Mouse (Mus musculus): ENCODE data around the gene Pmf1. TPM values are rescaled to one million over a fixed set of nuclear protein-coding genes. Genes with fewer than 3 reads are reported as not detected.

Gene Pmf1
- polyA plus RNA-seq, 1 experiment from 2014 or later: 30.6 TPM

DNA sequence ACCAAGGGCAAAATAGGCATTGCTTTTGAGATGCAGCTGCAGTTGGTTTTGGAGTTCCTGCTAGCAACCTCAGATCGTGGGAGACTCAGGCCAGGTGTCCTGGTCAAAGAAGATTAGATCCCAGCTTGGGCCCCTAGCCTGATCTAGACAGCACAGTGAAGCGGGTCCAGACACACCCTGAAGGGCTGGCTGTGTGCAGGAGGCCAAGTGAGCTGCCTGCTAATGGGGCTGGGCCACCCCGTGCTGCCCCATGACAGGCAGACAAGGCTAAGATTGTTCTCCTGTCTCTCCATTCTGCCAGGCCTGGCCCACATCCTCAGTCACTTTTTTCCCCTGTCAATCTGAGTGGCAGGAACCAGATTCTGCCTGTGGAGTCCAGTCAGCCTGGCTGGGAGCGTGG is 46.4 kb downstream of the Pmf1 start:
- 61% methylated on average over 4 of the region's 4 CpGs for WGBS
- peaks cover 29% of the 10 kb centered on the region; the same call in 1 of the 2 replicates for H3K36me3 ChIP-seq (ENCODE audit: insufficient read depth, low read length)
- no peak overlapping the region for H3K9ac ChIP-seq (replicated peaks; ENCODE audit: low read depth)
- peak; percentile 21 for DNase-seq (ENCODE audit: low spot score)
- no peaks in the 10 kb centered on the region for H3K9me3 ChIP-seq (ENCODE audit: low read length)
- H3K4me3 ChIP-seq (ENCODE audit: low read depth, low read length): no peak overlapping the region
- ATAC-seq: peak; percentile 32
- H3K4me2 ChIP-seq (replicated peaks; ENCODE audit: low read depth, low read length): no peak overlapping the region
- H3K4me1 ChIP-seq (ENCODE audit: insufficient read depth, low read depth, low read length): peaks cover 5% of the 10 kb centered on the region; the same call in 1 of the 2 replicates
- 0 out of 2 replicates have a peak, but pooled peaks cover 3% of the 10 kb centered on the region for H3K27me3 ChIP-seq (replicated peaks; ENCODE audit: insufficient read depth, low read length)
- TF ChIP-seq CTCF (IDR thresholded peaks at IDR 0.05) (no peak), EP300 (IDR thresholded peaks at IDR 0.05) (no peak)
- H3K27ac ChIP-seq (ENCODE audit: low read length): no peak overlapping the region

DNA sequence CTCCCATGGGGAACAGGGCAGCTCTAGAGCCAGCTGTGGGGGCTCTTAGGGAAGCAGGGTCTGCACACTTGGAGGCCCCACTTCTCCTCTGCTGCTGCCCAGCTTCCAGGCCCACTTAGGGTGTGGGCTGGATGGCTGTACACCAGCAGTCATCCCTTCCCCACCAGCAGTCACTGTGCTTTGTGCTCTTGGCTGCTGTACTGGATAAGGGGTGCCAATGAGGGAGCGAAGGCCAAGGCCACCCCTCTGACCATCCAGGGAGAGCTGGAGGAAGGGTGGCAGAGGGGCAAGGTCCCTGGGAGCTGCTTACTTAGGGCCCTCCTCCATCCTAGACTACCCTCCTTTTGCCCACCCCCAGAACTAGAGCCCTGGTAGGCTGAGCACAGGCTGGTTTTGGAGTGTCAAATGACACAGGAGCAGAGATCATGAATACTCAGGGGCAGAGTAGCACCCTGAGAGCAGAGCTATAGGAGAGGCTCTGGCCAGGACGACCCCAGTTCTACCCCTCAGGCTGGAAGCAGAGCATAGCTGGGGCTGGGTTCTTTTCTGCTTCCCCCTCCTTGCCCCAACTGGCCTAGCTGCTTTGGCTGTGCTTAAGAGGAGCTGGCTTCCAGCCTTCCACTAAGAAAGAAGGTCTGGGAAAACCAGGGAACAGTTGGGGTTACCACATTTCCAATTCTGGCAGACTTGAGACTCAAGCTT is 48.4 kb downstream of the Pmf1 start:
- H3K27me3 ChIP-seq (replicated peaks; ENCODE audit: insufficient read depth, low read length): 0 out of 2 replicates have a peak, but pooled peaks cover 3% of the 10 kb centered on the region
- no peak overlapping the region for H3K27ac ChIP-seq (ENCODE audit: low read length)
- H3K4me1 ChIP-seq (ENCODE audit: insufficient read depth, low read depth, low read length): peaks cover 5% of the 10 kb centered on the region; the same call in 1 of the 2 replicates
- DNase-seq (ENCODE audit: low spot score) (no peak), ATAC-seq (no peak)
- 78% methylated on average over 2 of the region's 2 CpGs for WGBS
- no peak overlapping the region for H3K4me2 ChIP-seq (replicated peaks; ENCODE audit: low read depth, low read length)
- no peaks in the 10 kb centered on the region for H3K9me3 ChIP-seq (ENCODE audit: low read length)
- H3K36me3 ChIP-seq (ENCODE audit: insufficient read depth, low read length): peaks cover 40% of the 10 kb centered on the region; the same call in 1 of the 2 replicates
- H3K9ac ChIP-seq (replicated peaks; ENCODE audit: low read depth): no peak overlapping the region
- H3K4me3 ChIP-seq (ENCODE audit: low read depth, low read length): no peak overlapping the region
- TF ChIP-seq EP300 (IDR thresholded peaks at IDR 0.05) (no peak), CTCF (IDR thresholded peaks at IDR 0.05) (no peak)

DNA sequence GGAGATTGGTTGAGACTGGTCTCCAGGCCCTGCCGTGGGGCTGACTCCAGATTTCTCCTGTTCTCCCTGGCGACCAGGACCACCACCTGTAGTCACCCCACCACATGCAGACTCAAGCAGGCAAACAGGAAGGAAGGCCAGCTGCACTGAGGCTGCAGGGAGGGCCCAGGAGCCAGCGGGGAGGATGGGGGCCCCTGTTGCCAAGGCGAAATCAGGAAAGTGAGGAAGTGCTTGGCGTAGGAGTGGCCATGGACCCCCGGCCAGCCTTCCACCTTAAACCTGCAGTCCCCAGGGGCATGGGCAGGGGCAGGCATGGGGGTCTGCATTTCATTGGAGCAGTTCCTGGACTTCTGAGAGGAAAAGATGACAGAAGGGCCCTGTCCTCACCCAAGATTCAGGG is 49.0 kb downstream of the Pmf1 start:
- ATAC-seq: no peak
- TF ChIP-seq EP300 (IDR thresholded peaks at IDR 0.05) (no peak), CTCF (IDR thresholded peaks at IDR 0.05) (no peak)
- H3K36me3 ChIP-seq (ENCODE audit: insufficient read depth, low read length): peaks cover 46% of the 10 kb centered on the region; the same call in 1 of the 2 replicates
- no peak overlapping the region for H3K9ac ChIP-seq (replicated peaks; ENCODE audit: low read depth)
- DNase-seq (ENCODE audit: low spot score): no peak
- H3K27ac ChIP-seq (ENCODE audit: low read length): no peak overlapping the region
- WGBS: 59% methylated on average over 6 of the region's 6 CpGs
- H3K27me3 ChIP-seq (replicated peaks; ENCODE audit: insufficient read depth, low read length): 0 out of 2 replicates have a peak, but pooled peaks cover 1% of the 10 kb centered on the region
- H3K4me3 ChIP-seq (ENCODE audit: low read depth, low read length): no peak overlapping the region
- no peak overlapping the region for H3K4me2 ChIP-seq (replicated peaks; ENCODE audit: low read depth, low read length)
- H3K4me1 ChIP-seq (ENCODE audit: insufficient read depth, low read depth, low read length): peaks cover 5% of the 10 kb centered on the region; the same call in 1 of the 2 replicates
- H3K9me3 ChIP-seq (ENCODE audit: low read length): no peaks in the 10 kb centered on the region

DNA sequence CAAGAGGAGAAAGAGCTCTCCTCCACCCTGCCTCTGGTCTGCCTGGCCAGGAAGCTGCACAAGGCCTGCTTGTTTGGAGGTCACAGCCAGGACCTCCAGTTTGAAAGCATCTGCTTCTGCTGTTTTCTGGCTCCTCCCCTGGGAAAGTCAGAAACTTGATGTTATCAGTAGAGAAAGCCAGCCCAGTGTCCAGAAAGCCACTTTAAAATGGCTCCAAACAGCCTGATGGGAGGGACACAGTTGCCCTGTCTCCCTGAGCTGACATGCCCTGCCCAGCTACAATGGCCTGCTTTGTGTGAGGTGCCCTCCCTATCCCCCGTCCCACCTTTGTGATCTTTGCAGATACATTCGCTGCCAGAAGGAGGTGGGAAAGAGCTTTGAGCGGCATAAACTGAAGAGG is 50.1 kb downstream of the Pmf1 start:
- Histone ChIP-seq H3K4me1 (ENCODE audit: insufficient read depth, low read depth, low read length) (peaks cover 5% of the 10 kb centered on the region; the same call in 1 of the 2 replicates), H3K4me2 (replicated peaks; ENCODE audit: low read depth, low read length) (no peak overlapping the region), H3K4me3 (ENCODE audit: low read depth, low read length) (no peak overlapping the region), H3K27me3 (replicated peaks; ENCODE audit: insufficient read depth, low read length) (no peaks in the 10 kb centered on the region), H3K36me3 (ENCODE audit: insufficient read depth, low read length) (peaks cover 52% of the 10 kb centered on the region), H3K9ac (replicated peaks; ENCODE audit: low read depth) (no peak overlapping the region), H3K9me3 (ENCODE audit: low read length) (no peaks in the 10 kb centered on the region), H3K27ac (ENCODE audit: low read length) (no peak overlapping the region)
- WGBS: 58% methylated on average over 3 of the region's 3 CpGs
- TF ChIP-seq CTCF (IDR thresholded peaks at IDR 0.05): no peak
- no peak for TF ChIP-seq EP300 (IDR thresholded peaks at IDR 0.05)
- DNase-seq (ENCODE audit: low spot score): no peak
- no peak for ATAC-seq

DNA sequence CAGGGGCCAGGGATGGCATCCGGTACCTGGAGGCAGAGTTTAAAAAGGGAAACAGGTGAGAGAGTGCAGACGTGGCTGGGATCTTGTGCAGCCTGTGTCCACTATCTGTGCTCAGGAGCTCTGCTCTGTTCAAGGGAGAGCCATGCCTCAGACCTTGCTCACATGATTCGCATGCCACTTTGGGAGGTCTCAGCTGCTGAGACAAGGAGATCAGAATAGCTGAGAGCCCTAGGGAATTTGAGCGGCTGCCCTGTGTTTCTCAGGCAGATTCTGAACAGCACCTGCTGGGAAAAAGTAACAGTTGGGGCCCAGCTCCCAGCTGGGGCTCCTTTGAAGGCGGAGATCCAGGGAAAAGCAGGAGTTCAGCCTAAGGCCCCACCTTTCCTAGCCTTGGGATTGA is 50.5 kb downstream of the Pmf1 start:
- H3K36me3 ChIP-seq (ENCODE audit: insufficient read depth, low read length): peaks cover 54% of the 10 kb centered on the region
- no peak for DNase-seq (ENCODE audit: low spot score)
- 76% methylated on average over 5 of the region's 5 CpGs for WGBS
- H3K27ac ChIP-seq (ENCODE audit: low read length): no peak overlapping the region
- H3K4me3 ChIP-seq (ENCODE audit: low read depth, low read length): no peak overlapping the region
- ATAC-seq: no peak
- H3K9ac ChIP-seq (replicated peaks; ENCODE audit: low read depth): no peak overlapping the region
- H3K4me1 ChIP-seq (ENCODE audit: insufficient read depth, low read depth, low read length): peaks cover 2% of the 10 kb centered on the region; the same call in 1 of the 2 replicates
- H3K9me3 ChIP-seq (ENCODE audit: low read length): no peaks in the 10 kb centered on the region
- no peaks in the 10 kb centered on the region for H3K27me3 ChIP-seq (replicated peaks; ENCODE audit: insufficient read depth, low read length)
- no peak for TF ChIP-seq EP300 (IDR thresholded peaks at IDR 0.05)
- TF ChIP-seq CTCF (IDR thresholded peaks at IDR 0.05): no peak
- H3K4me2 ChIP-seq (replicated peaks; ENCODE audit: low read depth, low read length): no peak overlapping the region

DNA sequence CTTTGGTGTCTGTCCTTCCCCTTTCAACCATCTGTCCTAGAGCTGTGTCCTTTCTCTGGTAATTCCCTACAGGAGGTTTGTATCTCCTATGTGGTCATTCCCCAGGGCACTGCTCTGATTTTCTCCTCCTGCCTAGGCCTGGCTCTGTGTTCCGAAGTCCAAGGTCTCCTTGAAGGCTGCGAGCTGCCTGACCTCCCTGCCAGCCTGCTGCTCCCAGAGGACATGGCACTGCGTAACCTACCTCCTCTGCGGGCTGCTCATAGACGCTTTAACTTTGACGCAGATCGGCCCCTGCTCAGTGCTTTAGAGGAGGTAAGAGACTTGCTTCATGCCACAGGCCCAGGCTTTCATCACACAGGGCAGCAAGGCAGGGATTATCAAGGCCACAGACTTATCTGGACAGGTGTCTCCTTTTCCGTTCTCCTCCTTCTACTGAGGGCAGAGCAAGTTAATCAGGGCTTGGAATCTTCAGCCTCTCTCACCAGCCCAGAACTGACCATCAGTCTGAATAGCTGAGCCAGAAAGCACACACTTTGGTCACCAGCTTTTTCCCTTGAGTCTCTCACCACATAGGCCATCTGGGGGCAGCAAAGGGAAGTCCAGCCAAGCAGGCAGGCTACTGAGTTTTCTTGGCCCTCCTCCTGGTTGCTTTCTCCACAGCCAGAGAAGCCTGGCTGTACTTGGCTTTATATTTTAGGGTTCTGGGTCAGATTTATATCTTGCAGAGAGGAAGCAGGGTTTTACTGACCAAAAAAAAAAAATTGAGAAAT is 55.5 kb downstream of the Pmf1 start:
- Histone ChIP-seq H3K4me2 (replicated peaks; ENCODE audit: low read depth, low read length) (no peak overlapping the region), H3K27ac (ENCODE audit: low read length) (no peak overlapping the region), H3K9ac (replicated peaks; ENCODE audit: low read depth) (no peak overlapping the region), H3K4me1 (ENCODE audit: insufficient read depth, low read depth, low read length) (no peaks in the 10 kb centered on the region), H3K36me3 (ENCODE audit: insufficient read depth, low read length) (peaks cover 75% of the 10 kb centered on the region), H3K9me3 (ENCODE audit: low read length) (no peaks in the 10 kb centered on the region), H3K4me3 (ENCODE audit: low read depth, low read length) (no peak overlapping the region), H3K27me3 (replicated peaks; ENCODE audit: insufficient read depth, low read length) (no peaks in the 10 kb centered on the region)
- no peak for ATAC-seq
- WGBS: 90% methylated on average over 8 of the region's 8 CpGs
- DNase-seq (ENCODE audit: low spot score): no peak
- TF ChIP-seq CTCF (IDR thresholded peaks at IDR 0.05) (no peak), EP300 (IDR thresholded peaks at IDR 0.05) (no peak)
